Mouse (Mus musculus) activated CD4-positive, CD25-positive, alpha-beta regulatory T cell, adult 9 weeks (primary cell): Measurements from ENCODE around the gene Gtf2a2. TPM values are rescaled to one million over a fixed set of nuclear protein-coding genes. Genes with fewer than 3 reads are reported as not detected.

ENCODE experiments used
- polyA plus RNA-seq: library from polyadenylated mRNA; unstranded; fragments of 100-300 nt; shearing (Covaris generic); gene quantifications from one replicate; pipeline ENCODE4 v1.2.1, GENCODE M21; 2017

Gtf2a2 gene
- polyA plus RNA-seq: 147 TPM

DNA sequence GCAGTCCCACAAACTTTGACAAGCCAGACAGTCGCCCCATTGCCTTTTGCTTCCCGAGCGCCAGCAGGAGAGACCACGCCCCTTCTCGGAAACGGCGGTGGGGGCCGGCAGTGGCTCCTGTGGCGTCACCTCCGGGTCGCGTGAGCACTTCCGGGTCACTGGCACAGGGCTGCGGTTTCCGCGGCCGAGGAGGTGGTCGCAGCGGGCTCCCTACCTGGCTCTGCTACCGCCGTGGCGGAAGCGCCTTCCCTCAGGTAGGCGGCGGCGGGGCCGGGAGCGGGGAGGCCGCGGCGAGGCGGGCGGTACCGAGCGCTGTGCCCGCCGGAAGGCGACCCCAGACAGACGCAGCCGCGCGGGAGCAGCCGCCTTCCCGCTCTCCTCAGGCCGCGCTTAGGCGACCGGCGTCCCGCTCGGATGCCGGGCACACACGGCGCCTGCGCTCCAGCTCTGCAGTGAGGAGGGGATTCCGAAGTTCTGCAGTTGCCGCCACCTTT lies at the start of gene Gtf2a2:
Gene Gtf2a2 (plus strand): TSS at position 143 of the 494 bp plus-strand sequence.

DNA sequence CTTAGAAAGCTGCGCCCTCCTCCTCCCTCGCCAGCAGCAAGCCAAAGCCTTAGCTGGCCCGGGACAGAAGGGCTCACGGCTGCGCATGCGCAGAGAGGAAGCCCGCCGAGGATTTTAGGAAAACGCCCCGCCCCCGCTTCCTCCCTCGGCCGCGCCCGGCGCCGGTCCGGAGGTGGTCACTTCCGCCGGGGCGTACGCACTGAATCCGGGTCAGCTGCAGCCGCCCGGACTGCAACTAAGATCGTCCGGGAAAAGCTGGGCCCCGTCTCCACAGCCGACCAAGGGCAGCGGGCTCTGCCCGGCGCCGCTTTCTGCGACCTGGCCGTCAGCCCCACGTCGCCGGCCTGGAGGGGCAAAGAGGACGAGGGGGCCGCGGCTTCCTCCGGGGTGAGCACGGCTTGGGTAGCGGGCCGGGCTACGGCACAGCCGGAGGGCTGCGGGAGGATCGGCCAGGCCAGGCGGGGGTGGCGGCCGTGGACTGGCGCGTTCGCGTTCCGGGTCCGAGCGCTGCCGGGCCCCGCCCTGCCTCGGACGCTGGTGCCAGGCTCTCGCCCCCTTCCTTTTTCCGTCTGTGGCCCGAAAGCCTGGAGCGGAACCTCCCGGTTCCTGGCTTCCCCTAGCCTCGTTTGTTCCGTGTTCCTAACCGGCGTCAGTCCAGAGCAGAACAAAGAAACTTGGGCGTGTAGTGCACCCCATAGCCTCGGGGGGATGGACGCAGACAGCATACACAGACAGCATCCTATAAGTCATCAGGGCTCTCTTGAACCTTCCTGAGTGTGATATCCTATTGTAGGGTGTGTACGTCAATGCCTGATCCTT lies 22.8 kb upstream of the Gtf2a2 start, which contains the start of gene Bnip2:
Gene Bnip2 (plus strand): TSS at position 164 of the 819 bp plus-strand sequence.

DNA sequence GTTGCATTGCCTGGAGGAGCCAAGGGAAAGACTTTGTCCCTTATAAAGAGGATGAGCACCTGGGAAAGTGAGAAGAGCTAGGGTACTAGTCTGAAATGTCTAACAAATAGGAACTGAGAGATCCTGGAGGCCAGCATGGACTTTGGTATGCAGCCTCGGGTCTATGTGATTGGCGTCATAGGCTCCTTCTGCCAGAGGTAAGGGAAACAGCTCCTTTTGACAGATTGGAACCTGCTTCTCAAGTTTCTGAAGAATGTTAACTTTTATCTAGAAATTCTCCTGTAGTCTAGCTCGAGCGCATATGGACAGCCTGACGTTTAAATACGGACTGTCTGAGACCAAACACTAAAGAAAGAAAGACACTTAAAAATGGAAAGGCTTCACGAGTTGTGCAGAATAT lies 25.6 kb downstream of the Gtf2a2 start, which contains the start of gene Gcnt3:
Gene Gcnt3 (minus strand): TSS at position 101 of the 400 bp plus-strand sequence.

Other genes with a start within 250 kb of the Gtf2a2 start
- 134 TPM for gene Bnip2, start 23.1 kb upstream of the Gtf2a2 start, polyA plus RNA-seq
- not detected for gene Gcnt3, start 25.5 kb downstream of the Gtf2a2 start, polyA plus RNA-seq
- gene Fam81a, start 130.0 kb downstream of the Gtf2a2 start, polyA plus RNA-seq: 0.53 TPM
- gene Myo1e, start 194.8 kb downstream of the Gtf2a2 start, polyA plus RNA-seq: 91.5 TPM